Mouse (Mus musculus): ENCODE measurements around the gene Cd55. TPM values are rescaled to one million over a fixed set of nuclear protein-coding genes. Genes with fewer than 3 reads are reported as not detected.
"Not testable (repeated sequence)": the region's sequence is repeated elsewhere in the genome, so short reads cannot be mapped to it uniquely, and the experiment has no call there.

Gene Cd55
- total RNA-seq, 1 experiment from 2014 or later: 14.9 TPM

- not testable (repeated sequence) for DNase-seq
These were observed 35.2 kb downstream of the Cd55 start for GRCm38 (mm10) chr1:130427175-130427853.

DNA sequence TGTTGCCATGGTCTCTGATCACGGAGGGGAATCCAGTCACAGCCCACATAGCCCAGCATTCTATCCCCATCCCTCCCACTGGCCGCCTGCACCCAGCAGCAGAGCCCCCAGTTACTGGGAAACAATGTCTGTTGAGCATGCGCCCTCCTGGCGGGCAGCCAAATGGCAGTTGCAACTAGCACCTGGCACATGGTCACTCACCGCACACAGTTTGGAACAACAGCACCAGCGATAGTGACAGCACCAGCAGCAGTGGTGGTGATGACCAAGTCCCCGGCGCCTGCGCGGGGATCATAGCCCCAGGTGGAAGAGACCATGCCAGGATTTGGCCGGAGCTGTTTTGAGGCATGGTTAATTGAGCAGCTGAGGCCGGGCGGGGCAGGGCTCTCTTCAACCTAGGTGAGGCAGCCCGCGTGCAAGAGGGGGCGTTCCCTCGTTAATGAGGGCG lies 39.9 kb downstream of the Cd55 start, which contains the start of gene Cd55b:
Cd55b (minus strand) TSS at position 346 of the 448 bp plus-strand sequence.
- peak; percentile 7 for DNase-seq

DNA sequence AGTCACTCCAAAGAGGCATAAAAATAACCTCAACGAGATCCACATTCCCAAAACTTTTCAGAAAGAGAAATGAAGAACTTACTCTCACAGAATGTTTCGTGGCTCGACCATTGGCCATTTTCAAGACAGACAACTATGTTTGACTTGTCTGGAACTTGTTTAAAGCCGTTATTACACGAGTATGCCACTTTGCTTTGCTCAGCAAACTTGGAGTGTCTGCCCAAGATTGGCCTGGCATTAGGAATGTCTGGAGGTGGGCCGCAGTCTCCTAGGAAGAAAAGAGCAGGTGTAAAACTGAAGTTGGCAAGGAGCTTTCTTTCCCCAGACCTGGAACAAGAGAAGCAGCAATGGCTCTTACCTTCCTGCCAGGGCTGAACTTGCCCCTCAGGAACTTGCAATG lies 40.5 kb downstream of the Cd55 start:
- DNase-seq: not testable (repeated sequence)

- DNase-seq: not testable (repeated sequence)
These were observed 65.4 kb downstream of the Cd55 start for GRCm38 (mm10) chr1:130397109-130397508.

Other genes with a start within 250 kb of the Cd55 start
- gene Cd55b, start 39.7 kb downstream of the Cd55 start, total RNA-seq (2021): not detected in 2 replicates
- gene Zp3r, start 166.9 kb upstream of the Cd55 start, total RNA-seq (2021): not detected in 2 replicates
- 3.8 TPM in 1 of 2 replicates, not detected in the other for gene C4bp, start 198.9 kb upstream of the Cd55 start, total RNA-seq (2021)

All from adrenal gland, postnatal 25 days (tissue).